In the genomic region with DNA sequence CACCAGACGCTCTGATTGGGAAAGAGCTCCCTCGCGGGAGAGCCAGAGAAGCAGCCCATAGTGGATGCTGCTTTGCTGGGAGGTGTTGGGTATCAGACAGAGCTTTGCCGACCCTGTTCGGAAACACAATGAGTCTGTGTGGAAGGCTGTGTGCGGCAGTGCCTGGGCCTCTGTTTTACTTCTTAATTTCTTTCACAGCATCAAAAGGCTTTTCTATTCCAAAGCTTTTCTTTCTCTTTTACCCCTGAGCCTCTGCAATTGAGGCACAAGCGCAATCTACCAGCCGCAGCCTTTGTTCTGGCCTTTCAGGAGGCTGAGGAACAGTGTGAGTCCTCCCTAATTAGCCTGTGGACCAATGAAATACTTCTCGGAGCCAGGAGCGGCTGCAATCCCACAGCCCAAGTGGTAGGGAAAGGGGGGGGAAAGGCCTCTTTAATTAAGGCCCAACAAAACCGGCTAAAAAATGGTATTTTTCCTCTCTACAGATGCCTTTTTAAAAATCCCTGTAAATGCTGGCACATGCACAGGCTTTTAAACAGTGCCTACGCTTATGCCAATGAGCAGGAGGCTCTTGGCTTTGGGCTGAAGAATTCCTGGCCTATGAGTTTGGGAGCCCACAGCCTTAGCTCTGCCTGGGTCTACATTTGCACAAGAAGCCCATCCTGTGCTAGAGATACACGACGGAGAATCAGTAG, we compare ENCODE assay signal across 8 mouse cellular contexts.
A peak's percentile ranks its signal among the peaks of the same experiment; 100 is the strongest.
DNase-seq lines count a peak whose midpoint lies in the region; ATAC-seq lines count a peak whose summit lies in the region.

No protein-coding gene starts in this region.

- WGBS in heart, embryonic 12.5 days = 11% methylated on average over 14 of the region's 14 CpGs

- no peaks in the 10 kb centered on the region for H3K27me3 ChIP-seq in heart, embryonic 12.5 days (replicated peaks)

- no peaks in the 10 kb centered on the region for H3K36me3 ChIP-seq in heart, embryonic 12.5 days

- peak overlapping the region; percentile 62 for H3K4me2 ChIP-seq in heart, embryonic 12.5 days

- H3K9me3 ChIP-seq in heart, embryonic 12.5 days (replicated peaks) = no peaks in the 10 kb centered on the region

- H3K27ac ChIP-seq in heart, embryonic 12.5 days (ENCODE audit: poor library complexity, severe bottlenecking) = no peak overlapping the region

- ATAC-seq in heart, embryonic 12.5 days (ENCODE audit: insufficient number of reproducible peaks, low FRiP score) = no peak

- H3K4me1 ChIP-seq in heart, embryonic 12.5 days (replicated peaks) = no peaks in the 10 kb centered on the region; the same call in 1 of the 2 replicates

- peak overlapping the region; percentile 15 for H3K4me3 ChIP-seq in heart, embryonic 12.5 days

- peak overlapping the region; percentile 23; the same call in 1 of the 2 replicates for H3K9ac ChIP-seq in heart, embryonic 12.5 days

- intact Hi-C loops in heart, postnatal 14 days (cut with DNase I) = no loop called here

- DNase-seq in heart, adult 18-20 months = peak; percentile 15 to 30
- no peak for DNase-seq in heart, postnatal 14 days
- DNase-seq in cerebellum, postnatal 36 days = peak; percentile 23 to 35
- DNase-seq in left cerebral cortex, adult 11 months (ENCODE audit: low spot score) = peak; percentile 26
- DNase-seq in neural tube, embryonic 10.5 days (ENCODE audit: extremely low spot score, low spot score) = peak; percentile 70
- no peak for DNase-seq in urinary bladder, postnatal 14 days (ENCODE audit: low spot score)
- DNase-seq in thymus, postnatal 0 days (ENCODE audit: low spot score) = no peak

Comparison
In these comparisons a context has a peak if more than half of its experiments do, and no peak if none do; other contexts are left out.
1. DNase-seq: peak in heart, adult 18-20 months (2 of 2), cerebellum, postnatal 36 days (2 of 2), left cerebral cortex, adult 11 months (single experiment) and neural tube, embryonic 10.5 days (single experiment); none in heart, postnatal 14 days (0 of 2), urinary bladder, postnatal 14 days (single experiment) and thymus, postnatal 0 days (single experiment).